17 mouse cellular contexts compared by ENCODE assay signal in genomic region chr3:136853596-136853995, GRCm38 (mm10).
DNase-seq lines count a peak whose midpoint lies in the region.
"Had no signal": no experiment of that assay in that cellular context is flagged by ENCODE, and none has a peak within 500 bp of the region (broad histone marks: within the 10 kb centered on the region; RNA-seq: fewer than 3 reads in every experiment).

No protein-coding gene starts in this region.

- intact Hi-C loops in gastrocnemius, postnatal 36 days (cut with DNase I): no loop called here
- intact Hi-C loops in heart, postnatal 36 days (cut with DNase I): no loop called here

- peak; percentile 44 for DNase-seq in gastrocnemius, adult 18-20 months (ENCODE audit: low spot score)
- no peak for DNase-seq in gastrocnemius, postnatal 36 days
- DNase-seq in heart, adult 11 months: peak; percentile 63
- no peak for DNase-seq in heart, postnatal 36 days
- peak; percentile 56 for DNase-seq in 3T3-L1 (ENCODE audit: low read depth, low spot score)
- no peak for DNase-seq in cerebellum, adult 8-10 months
- DNase-seq: adrenal gland, postnatal 10 days; adrenal gland, postnatal 36 days; B cell, adult 2 months; cerebellum, adult 18-20 months; cerebellum, adult 9-11 months; cerebellum, postnatal 25 days; forebrain, postnatal 0 days; gastrocnemius, postnatal 10 days; heart, adult 18-20 months; heart, postnatal 10 days; heart, postnatal 4 days had no signal

Comparison
In these comparisons a context has a peak if more than half of its experiments do, and no peak if none do; other contexts are left out.
1. DNase-seq: peak in gastrocnemius, adult 18-20 months (single experiment), heart, adult 11 months (single experiment) and 3T3-L1 (single experiment); none in gastrocnemius, postnatal 36 days (0 of 2), heart, postnatal 36 days (0 of 2) and cerebellum, adult 8-10 months (single experiment).